Mouse (Mus musculus): ENCODE measurements around the gene Birc5. TPM values are rescaled to one million over a fixed set of nuclear protein-coding genes. Genes with fewer than 3 reads are reported as not detected.
A peak's percentile ranks its signal among the peaks of the same experiment; 100 is the strongest.

The Birc5 gene
- polyA plus RNA-seq, 1 experiment = 11.6 TPM

DNA sequence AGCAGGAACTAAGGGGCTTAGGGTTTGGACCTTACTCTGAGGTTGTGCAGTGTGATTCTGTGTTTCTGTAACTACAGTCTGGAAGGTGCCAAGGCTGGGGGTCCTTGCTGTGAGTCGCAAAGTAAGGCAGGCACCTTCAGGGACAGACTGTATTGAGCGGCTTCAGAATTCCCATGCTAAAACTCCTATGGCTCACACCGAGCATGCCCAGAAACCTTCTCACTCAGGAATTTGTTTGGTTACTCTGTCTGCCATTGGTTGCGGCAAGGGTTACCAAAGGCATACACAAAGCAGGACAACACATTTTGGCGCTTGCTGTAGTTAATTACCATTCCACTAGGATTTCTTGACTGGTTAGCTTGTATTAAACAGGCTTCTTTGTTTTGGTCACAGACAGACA is 22.9 kb upstream of the Birc5 start:
- TF ChIP-seq CTCF (IDR thresholded peaks at IDR 0.05; ENCODE audit: extremely low read depth, insufficient read depth, insufficient read length, insufficient replicate concordance) = no peak
- no peak for TF ChIP-seq POLR2A (IDR thresholded peaks at IDR 0.05; ENCODE audit: low read depth, low read length)

DNA sequence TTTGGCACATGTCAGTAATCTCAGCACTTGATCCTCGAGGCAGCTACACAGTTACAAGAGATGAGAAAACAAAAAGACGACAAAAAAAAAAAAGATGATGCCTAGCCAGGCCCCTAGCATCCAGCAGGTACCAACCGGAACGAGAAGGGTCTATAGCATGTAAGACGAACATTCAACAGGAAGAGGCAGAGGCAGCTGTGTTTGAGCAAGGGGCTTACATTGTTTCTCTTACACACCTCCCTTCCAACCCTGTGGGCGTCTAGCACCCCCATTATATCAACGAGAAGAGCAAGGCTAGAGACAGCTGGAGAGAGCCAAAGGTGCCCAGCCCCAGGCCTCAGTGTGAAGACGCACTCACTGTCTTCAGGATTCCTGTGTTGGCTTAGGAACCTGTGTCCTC is 22.1 kb upstream of the Birc5 start:
- Histone ChIP-seq H3K4me3 (ENCODE audit: extremely low read depth, insufficient read depth, insufficient read length) (peak overlapping the region; percentile 26), H3K27ac (ENCODE audit: insufficient read depth, low read length) (peak overlapping the region; percentile 94)
- WGBS = 60% methylated on average over 8 of the region's 8 CpGs

More for the DNA sequence above, 22.9 kb upstream of the Birc5 start:
- H3K4me1 ChIP-seq (ENCODE audit: control insufficient read depth, insufficient read depth, insufficient read length) = peaks cover 27% of the 10 kb centered on the region; the same call in 1 of the 2 replicates
- peaks cover 6% of the 10 kb centered on the region for H3K36me3 ChIP-seq (ENCODE audit: control insufficient read depth, insufficient read depth, low read length)
- WGBS = 60% methylated on average over 5 of the region's 5 CpGs
- 0 out of 2 replicates have a peak overlapping the region, but pooled peaks have one; percentile 37 for H3K4me3 ChIP-seq (ENCODE audit: extremely low read depth, insufficient read depth, insufficient read length)
- no peaks in the 10 kb centered on the region for H3K27me3 ChIP-seq (ENCODE audit: control insufficient read depth, insufficient read depth, low read length)
- DNase-seq (ENCODE audit: low read depth in 1 of 2, low spot score in 2 of 2) = no peak
- H3K27ac ChIP-seq (ENCODE audit: insufficient read depth, low read length) = peak overlapping the region; percentile 94; the same call in 1 of the 2 replicates

DNA sequence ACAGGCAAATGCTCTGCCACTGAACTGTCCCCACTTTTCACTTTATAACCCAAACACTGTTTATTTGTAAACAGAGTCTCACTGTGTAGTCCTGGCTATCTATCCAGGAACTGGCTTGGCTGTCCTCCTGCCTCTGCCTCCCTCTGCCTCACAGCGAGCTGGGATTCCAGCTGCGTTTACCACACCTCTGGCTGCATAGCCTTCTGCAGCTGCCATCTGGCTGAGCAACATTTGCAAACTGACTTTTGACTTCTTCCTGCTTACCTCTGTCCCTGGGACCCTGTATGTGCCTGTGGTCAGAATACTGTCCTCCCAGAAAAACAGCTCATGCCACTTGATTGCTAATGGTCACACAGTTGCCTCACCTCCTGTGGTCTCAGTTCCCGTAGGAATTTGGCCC is 21.7 kb upstream of the Birc5 start:
- WGBS = 33% methylated on average over 3 of the region's 3 CpGs
- Histone ChIP-seq H3K36me3 (ENCODE audit: control insufficient read depth, insufficient read depth, low read length) (no peaks in the 10 kb centered on the region), H3K27ac (ENCODE audit: insufficient read depth, low read length) (peak overlapping the region; percentile 94), H3K4me1 (ENCODE audit: control insufficient read depth, insufficient read depth, insufficient read length) (peaks cover 27% of the 10 kb centered on the region; the same call in 1 of the 2 replicates), H3K27me3 (ENCODE audit: control insufficient read depth, insufficient read depth, low read length) (no peaks in the 10 kb centered on the region), H3K4me3 (ENCODE audit: extremely low read depth, insufficient read depth, insufficient read length) (peak overlapping the region; percentile 26; the same call in 1 of the 2 replicates)
- TF ChIP-seq CTCF (IDR thresholded peaks at IDR 0.05; ENCODE audit: extremely low read depth, insufficient read depth, insufficient read length, insufficient replicate concordance) (no peak), POLR2A (IDR thresholded peaks at IDR 0.05; ENCODE audit: low read depth, low read length) (no peak)
- DNase-seq (ENCODE audit: low read depth in 1 of 2, low spot score in 2 of 2) = no peak

More for the DNA sequence above, 22.1 kb upstream of the Birc5 start:
- no peaks in the 10 kb centered on the region for H3K36me3 ChIP-seq (ENCODE audit: control insufficient read depth, insufficient read depth, low read length)
- TF ChIP-seq CTCF (IDR thresholded peaks at IDR 0.05; ENCODE audit: extremely low read depth, insufficient read depth, insufficient read length, insufficient replicate concordance) (no peak), POLR2A (IDR thresholded peaks at IDR 0.05; ENCODE audit: low read depth, low read length) (no peak)
- DNase-seq (ENCODE audit: low read depth in 1 of 2, low spot score in 2 of 2) = no peak
- H3K4me1 ChIP-seq (ENCODE audit: control insufficient read depth, insufficient read depth, insufficient read length) = peaks cover 27% of the 10 kb centered on the region; the same call in 1 of the 2 replicates
- no peaks in the 10 kb centered on the region for H3K27me3 ChIP-seq (ENCODE audit: control insufficient read depth, insufficient read depth, low read length)

DNA sequence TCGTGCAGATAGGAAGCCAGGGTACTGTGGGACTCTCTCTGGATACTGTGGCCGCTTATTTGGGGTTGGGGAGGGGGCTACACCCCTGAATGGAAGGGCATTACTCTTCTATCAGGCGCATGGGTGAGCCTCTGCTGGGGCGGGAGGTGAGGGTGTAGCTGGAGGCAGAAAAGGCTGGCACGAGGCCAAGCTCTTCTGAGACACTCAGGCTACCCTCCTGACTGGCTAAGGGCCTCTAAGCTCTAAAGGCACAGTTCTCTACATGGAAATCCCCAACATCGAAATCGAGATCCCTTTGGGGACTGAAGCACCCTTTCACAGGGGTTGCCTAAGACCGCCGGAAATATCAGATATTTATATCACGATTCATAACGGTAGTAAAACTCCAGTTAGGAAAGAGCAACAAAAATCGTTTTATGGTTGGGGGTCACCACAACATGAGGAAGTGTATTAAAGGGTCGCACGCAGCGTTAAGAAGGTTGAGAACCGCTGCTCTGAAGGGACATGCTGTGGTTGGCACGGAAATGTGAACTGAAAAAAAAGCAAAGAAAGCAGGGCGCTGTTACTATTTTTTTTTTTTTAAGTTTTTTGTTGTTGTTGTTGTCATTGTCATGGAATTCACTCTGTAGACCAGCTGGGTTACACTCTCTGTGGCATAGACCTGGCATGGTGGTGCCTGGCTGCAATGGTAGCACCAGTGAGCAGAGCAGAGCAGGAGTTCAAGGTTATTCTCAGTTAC is 20.7 kb upstream of the Birc5 start:
- DNase-seq (ENCODE audit: low read depth in 1 of 2, low spot score in 2 of 2) = peak; percentile 72 to 74
- Histone ChIP-seq H3K4me3 (ENCODE audit: extremely low read depth, insufficient read depth, insufficient read length) (peak overlapping the region; percentile 28; the same call in 1 of the 2 replicates), H3K27ac (ENCODE audit: insufficient read depth, low read length) (peak overlapping the region; percentile 94), H3K4me1 (ENCODE audit: control insufficient read depth, insufficient read depth, insufficient read length) (peaks cover 27% of the 10 kb centered on the region; the same call in 1 of the 2 replicates), H3K27me3 (ENCODE audit: control insufficient read depth, insufficient read depth, low read length) (no peaks in the 10 kb centered on the region), H3K36me3 (ENCODE audit: control insufficient read depth, insufficient read depth, low read length) (no peaks in the 10 kb centered on the region)
- WGBS = 15% methylated on average over 18 of the region's 18 CpGs
- TF ChIP-seq POLR2A (IDR thresholded peaks at IDR 0.05; ENCODE audit: low read depth, low read length) = no peak
- TF ChIP-seq CTCF (IDR thresholded peaks at IDR 0.05; ENCODE audit: extremely low read depth, insufficient read depth, insufficient read length, insufficient replicate concordance) = no peak

DNA sequence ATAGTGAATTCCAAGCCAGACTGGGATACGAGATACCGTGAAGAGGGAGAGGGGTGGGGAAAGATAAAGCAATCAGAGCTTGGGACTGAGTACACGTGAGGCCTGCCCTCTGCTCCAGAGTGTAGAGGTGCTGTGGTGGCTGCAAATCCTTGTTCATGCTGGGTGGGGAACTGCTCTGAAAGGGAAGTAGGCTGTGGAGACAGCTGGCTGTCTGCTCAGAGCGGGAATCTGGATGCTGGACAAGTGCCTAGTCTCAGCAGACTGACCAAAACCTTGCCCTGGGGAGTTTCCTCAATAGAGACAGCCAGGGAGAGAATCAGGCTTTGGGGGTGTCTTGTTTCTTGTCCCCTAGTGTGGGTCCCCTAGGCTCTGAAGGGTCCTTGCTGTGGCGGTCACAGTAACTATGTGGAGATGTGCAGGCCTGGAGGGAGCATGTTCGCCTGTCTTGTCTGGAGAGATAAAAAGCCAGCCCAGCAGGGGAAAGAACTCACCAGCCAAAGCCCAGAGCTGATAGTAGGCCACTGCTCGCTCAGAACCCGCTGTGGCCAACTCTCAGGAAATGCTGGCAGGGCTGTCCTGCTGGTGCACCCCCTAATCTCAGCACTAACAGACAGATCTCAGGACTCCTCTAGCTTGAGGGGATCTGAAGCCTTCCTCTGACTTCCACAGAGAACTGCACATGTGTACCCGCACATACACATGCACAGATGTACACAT is 20.0 kb upstream of the Birc5 start:
- no peak for DNase-seq (ENCODE audit: low read depth in 1 of 2, low spot score in 2 of 2)
- no peaks in the 10 kb centered on the region for H3K36me3 ChIP-seq (ENCODE audit: control insufficient read depth, insufficient read depth, low read length)
- 49% methylated on average over 9 of the region's 9 CpGs for WGBS
- H3K4me3 ChIP-seq (ENCODE audit: extremely low read depth, insufficient read depth, insufficient read length) = no peak overlapping the region
- H3K27me3 ChIP-seq (ENCODE audit: control insufficient read depth, insufficient read depth, low read length) = no peaks in the 10 kb centered on the region
- peaks cover 27% of the 10 kb centered on the region; the same call in 1 of the 2 replicates for H3K4me1 ChIP-seq (ENCODE audit: control insufficient read depth, insufficient read depth, insufficient read length)
- TF ChIP-seq CTCF (IDR thresholded peaks at IDR 0.05; ENCODE audit: extremely low read depth, insufficient read depth, insufficient read length, insufficient replicate concordance) = no peak
- TF ChIP-seq POLR2A (IDR thresholded peaks at IDR 0.05; ENCODE audit: low read depth, low read length) = no peak
- H3K27ac ChIP-seq (ENCODE audit: insufficient read depth, low read length) = peak overlapping the region; percentile 94

DNA sequence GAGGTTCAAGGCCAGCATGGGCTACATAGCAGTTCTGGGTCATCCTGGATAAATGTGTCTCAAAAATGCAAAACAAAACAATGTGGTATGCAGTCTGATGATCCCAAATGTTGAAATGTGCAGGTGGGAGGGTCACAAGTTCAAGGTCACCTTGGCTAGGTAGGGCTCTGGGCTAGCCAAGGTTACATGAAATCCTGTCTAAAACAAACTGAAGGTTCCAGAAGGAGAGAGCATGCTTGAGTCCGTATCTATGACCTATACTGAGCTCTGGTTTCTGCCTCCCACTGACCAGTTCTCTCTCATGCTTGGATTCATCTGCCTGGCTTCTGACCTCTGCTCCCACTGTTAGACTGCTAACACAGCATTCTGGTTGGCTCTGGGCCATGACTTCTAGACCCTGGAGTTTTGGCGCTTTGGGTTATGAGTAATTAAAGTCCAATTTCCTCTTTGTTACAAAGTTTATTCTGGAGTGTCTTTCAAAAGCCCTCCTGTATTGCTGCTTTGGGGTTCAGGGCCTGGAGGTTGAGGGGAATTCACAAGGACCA is 19.3 kb upstream of the Birc5 start:
- peak overlapping the region; percentile 94 for H3K27ac ChIP-seq (ENCODE audit: insufficient read depth, low read length)
- H3K4me1 ChIP-seq (ENCODE audit: control insufficient read depth, insufficient read depth, insufficient read length) = peaks cover 22% of the 10 kb centered on the region; the same call in 1 of the 2 replicates
- H3K4me3 ChIP-seq (ENCODE audit: extremely low read depth, insufficient read depth, insufficient read length) = no peak overlapping the region
- DNase-seq (ENCODE audit: low read depth in 1 of 2, low spot score in 2 of 2) = no peak
- 78% methylated on average over 2 of the region's 2 CpGs for WGBS
- TF ChIP-seq POLR2A (IDR thresholded peaks at IDR 0.05; ENCODE audit: low read depth, low read length) (no peak), CTCF (IDR thresholded peaks at IDR 0.05; ENCODE audit: extremely low read depth, insufficient read depth, insufficient read length, insufficient replicate concordance) (no peak)
- no peaks in the 10 kb centered on the region for H3K27me3 ChIP-seq (ENCODE audit: control insufficient read depth, insufficient read depth, low read length)
- no peaks in the 10 kb centered on the region for H3K36me3 ChIP-seq (ENCODE audit: control insufficient read depth, insufficient read depth, low read length)

Measured in spleen, adult 2 months (tissue).